Mouse (Mus musculus): ENCODE measurements around the gene Ears2.

- TF ChIP-seq USF1 (IDR thresholded peaks at IDR 0.05; ENCODE audit: low read depth): no peak
- no peak for TF ChIP-seq CTCF (IDR thresholded peaks at IDR 0.05; ENCODE audit: control insufficient read depth, insufficient read depth, insufficient read length)
- TF ChIP-seq MAX (IDR thresholded peaks at IDR 0.05): no peak
- TF ChIP-seq MYOD1 (IDR thresholded peaks at IDR 0.05; ENCODE audit: control insufficient read depth, insufficient read length, low read depth): no peak
- no peak for TF ChIP-seq MYOG (IDR thresholded peaks at IDR 0.05; ENCODE audit: control insufficient read depth, extremely low read depth, insufficient read length)
- TF ChIP-seq FOSL1 (IDR thresholded peaks at IDR 0.05; ENCODE audit: insufficient read depth, low read length, poor library complexity, severe bottlenecking): no peak
Observed at GRCm38 (mm10) chr7:122022131-122022530, 44.9 kb downstream of the Ears2 start.

Data from C2C12 (cell line).